Mouse (Mus musculus) frontal cortex, adult 2 months (tissue): ENCODE measurements around the gene Gm20388. TPM values are rescaled to one million over a fixed set of nuclear protein-coding genes. Genes with fewer than 3 reads are reported as not detected.
A peak's percentile ranks its signal among the peaks of the same experiment; 100 is the strongest.

Experiments used
- DNase-seq, 2 experiments: peaks; one replicate each; pipeline ENCODE4 v3.0.0; 2022; ENCODE audit warnings: low spot score in 1 of 2; ENCODE audit errors: extremely low spot score in 1 of 2
- polyA plus RNA-seq: library from polyadenylated mRNA; depleted of rRNA; stranded (reverse); fragments of >200 nt; gene quantifications from 2 replicates; pipeline ENCODE4 v1.2.3, GENCODE M21; 2012

The Gm20388 gene
- polyA plus RNA-seq, 1 experiment: 22.2 TPM

- DNase-seq: no peak
Observed at GRCm38 (mm10) chr8:123298301-123298700, 3387.7 kb downstream of the Gm20388 start.

DNA sequence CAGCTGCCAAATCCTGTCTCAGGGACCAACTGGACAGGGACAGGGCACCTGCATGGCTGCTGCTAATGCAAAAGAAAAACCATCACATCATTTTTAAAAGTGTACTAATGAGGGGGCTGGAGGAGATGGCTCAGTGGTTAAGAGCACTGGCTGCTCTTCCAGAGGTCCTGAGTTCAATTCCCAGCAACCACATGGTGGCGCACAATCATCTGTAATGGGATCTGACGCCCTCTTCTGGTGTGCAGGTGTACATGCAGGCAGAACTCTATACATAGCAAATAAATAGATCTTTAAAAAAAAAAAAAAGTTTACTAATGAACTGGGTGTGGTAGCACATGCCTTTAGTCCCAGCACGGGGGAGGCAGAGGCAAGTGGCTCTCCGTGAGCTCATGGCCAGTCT, 3398.1 kb downstream of the Gm20388 start:
- DNase-seq: no peak

DNA sequence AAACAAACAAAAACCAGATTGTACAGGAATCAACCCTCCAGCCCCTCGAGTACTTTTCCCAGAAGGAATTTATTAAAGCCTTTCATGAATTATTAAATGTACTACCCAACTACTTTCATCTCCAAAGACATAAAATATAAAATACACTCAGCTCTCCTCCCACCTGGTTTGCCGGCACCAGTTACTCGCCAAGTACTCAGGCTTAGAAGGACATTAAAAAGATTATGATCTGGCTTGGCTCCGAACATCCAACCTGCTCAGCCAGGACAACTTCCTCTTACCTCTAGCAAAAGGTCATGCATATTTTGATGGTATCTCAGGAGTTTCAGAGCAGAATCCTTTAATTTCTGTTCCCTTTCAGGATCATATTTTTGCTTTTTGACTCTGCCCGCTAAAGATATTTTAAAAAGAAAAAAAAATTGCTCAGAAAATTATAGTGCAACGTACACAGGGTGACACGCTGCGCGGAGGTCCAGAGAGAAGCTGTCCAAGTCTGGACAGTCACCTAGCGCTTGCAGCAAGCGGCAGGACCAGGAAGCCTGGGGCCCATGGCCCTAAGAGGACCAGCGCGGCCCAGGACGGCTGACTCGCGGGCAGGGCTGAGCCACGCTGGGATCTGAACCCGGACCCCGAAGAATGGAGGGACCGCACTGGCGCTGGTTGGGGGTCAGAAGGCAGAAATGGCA, 3407.3 kb downstream of the Gm20388 start:
- DNase-seq: no peak

DNA sequence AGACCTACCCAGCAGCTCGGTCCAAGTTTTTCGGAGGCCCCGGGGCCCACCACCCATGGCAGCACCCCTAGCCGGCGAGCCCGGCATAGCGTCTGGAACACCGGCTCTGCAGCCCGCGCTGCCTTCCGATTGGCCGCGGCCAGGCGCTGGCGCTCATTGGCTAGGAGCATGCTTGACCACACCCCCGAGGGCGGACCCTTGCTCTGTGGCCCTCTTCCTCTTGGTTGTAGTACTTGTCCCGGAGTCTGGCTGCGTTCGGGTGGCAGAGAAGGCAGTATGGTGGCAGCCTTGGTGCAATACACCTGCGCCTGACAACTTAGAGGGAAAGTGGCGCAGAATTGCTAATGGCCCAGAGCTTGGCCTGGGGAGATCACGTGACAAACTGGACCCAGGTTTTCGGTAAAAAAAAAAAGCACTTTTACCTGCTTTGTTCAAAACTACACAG, 3407.8 kb downstream of the Gm20388 start, which contains the start of gene Fanca:
Gene Fanca (minus strand): TSS at position 110 of the 445 bp plus-strand sequence.
- DNase-seq: peak; percentile 79 to 92

DNA sequence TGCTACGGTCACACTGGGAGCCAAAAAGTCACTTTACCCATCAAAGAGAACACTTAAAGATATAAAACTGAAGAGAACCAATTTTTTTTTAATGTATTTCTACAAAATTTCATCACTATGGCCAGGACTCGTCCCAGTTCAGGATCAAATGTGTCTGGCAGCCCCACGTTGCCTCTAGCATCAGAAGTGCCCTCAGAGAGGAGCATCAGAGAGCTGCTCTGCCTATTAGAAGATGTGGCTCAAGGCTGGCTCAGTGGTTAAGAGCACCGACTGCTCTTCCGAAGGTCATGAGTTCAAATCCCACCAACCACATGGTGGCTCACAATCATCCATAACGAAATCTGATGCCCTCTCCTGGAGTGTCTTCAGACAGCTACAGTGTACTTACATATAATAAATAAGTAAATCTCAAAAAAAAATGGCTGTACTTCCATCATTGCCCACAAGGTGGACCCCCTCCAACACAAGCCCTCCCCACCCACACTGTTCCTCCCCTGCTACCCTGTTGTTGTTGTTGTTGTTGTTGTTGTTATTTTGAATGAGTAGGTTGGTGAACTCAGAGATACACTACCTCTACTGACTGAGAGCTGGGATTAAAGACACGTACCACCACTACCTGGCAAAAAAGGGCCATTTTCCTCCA, 3409.0 kb downstream of the Gm20388 start:
- peak in 1 of 2 experiments; percentile 68 for DNase-seq

- DNase-seq: no peak
Observed at GRCm38 (mm10) chr8:123328552-123328951, 3417.9 kb downstream of the Gm20388 start.

GRCm38 (mm10) chr8:123329350-123329749, 3418.7 kb downstream of the Gm20388 start:
- no peak for DNase-seq

GRCm38 (mm10) chr8:123329961-123330360, 3419.3 kb downstream of the Gm20388 start:
- DNase-seq: no peak

GRCm38 (mm10) chr8:123330701-123331100, 3420.1 kb downstream of the Gm20388 start:
- DNase-seq: no peak

GRCm38 (mm10) chr8:123331301-123331700, 3420.7 kb downstream of the Gm20388 start:
- peak in 1 of 2 experiments; percentile 65 for DNase-seq

- DNase-seq: no peak
Observed at GRCm38 (mm10) chr8:123331810-123332209, 3421.2 kb downstream of the Gm20388 start.

DNA sequence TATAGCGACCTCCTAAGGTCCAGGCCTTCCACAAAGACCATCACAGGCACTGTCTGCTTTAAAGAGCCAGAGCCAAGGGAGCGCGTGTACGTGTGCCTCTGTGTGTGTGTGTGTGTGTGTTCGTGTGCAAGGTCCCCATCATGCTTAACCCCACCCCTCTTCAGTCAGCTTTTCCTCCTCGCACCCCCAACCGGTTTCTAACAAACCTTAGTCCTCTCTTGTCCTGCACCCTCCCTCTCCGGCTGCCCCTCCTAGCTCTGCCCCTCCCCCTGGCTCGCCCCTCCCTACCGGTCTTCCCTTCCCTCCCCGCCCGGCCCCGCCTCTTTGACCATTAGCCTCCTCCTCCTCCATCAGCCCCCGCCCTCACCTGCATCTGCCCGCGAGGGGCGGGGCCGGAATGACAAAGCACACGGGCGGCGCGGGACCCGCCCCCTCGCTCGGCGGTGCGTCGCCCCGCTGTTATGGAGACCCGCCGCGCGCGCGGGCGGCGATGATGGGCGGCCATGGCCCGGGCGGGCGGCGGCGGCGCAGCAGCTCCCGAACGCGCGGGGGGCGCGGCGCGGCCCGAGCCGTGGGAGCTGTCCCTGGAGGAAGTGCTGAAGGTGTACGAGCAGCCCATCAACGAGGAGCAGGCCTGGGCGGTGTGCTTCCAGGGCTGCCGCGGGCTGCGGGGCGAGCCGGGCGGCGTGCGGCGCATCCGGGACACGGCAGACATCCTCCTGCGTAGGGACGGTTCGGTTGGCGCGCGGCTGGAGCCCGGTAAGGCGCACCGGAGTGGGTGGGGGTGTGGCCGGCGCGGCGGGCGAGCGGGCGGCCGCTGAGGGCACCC, 3421.8 kb downstream of the Gm20388 start, which contains the start of gene Spire2:
Gene Spire2 (plus strand): TSS at position 452 of the 829 bp plus-strand sequence.
- peak in 1 of 2 experiments; percentile 55 for DNase-seq

- DNase-seq: no peak
Observed at GRCm38 (mm10) chr8:123333091-123333587, 3422.5 kb downstream of the Gm20388 start.

DNA sequence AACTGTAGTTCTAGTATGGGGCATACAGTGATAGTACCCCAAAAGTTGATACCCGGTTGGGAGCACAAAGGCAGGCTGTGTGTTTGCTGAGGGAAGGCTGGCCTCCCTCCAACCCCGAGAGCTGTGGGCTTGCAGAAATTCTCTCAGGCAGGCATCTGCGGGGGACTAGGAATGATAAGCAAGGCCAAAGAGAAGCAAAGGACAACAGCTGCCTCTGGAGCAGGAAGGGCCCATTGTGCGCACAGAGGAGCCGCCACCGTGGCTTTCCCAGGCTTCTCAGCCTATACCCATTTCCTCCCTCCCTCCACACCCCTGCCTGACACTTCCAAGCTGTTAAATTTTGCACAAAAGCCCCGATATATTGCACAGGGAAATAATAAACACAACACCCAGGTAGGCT, 3423.2 kb downstream of the Gm20388 start:
- peak in 1 of 2 experiments; percentile 45 for DNase-seq

GRCm38 (mm10) chr8:123334467-123334866, 3423.8 kb downstream of the Gm20388 start:
- DNase-seq: no peak

DNA sequence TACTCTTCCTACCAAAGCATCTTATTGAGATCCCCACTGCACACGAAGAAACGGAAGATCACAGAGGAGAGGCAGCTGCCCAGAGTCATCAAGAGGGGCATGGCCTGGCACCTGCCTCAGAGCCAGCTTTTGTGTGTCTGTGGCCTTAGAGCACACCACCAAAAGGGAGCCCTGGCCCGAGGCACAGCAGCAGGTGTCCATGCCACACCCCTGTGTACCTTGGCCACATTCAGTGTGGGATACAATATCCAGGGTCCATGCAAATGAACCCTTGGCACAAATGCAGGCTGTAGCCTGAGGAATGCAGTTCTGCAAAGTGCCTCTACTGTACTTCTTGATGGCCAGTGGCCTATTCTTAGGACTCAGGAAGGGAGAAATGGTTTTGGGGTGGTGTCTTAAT, 3426.8 kb downstream of the Gm20388 start:
- no peak for DNase-seq

GRCm38 (mm10) chr8:123340071-123340470, 3429.4 kb downstream of the Gm20388 start:
- no peak for DNase-seq

DNA sequence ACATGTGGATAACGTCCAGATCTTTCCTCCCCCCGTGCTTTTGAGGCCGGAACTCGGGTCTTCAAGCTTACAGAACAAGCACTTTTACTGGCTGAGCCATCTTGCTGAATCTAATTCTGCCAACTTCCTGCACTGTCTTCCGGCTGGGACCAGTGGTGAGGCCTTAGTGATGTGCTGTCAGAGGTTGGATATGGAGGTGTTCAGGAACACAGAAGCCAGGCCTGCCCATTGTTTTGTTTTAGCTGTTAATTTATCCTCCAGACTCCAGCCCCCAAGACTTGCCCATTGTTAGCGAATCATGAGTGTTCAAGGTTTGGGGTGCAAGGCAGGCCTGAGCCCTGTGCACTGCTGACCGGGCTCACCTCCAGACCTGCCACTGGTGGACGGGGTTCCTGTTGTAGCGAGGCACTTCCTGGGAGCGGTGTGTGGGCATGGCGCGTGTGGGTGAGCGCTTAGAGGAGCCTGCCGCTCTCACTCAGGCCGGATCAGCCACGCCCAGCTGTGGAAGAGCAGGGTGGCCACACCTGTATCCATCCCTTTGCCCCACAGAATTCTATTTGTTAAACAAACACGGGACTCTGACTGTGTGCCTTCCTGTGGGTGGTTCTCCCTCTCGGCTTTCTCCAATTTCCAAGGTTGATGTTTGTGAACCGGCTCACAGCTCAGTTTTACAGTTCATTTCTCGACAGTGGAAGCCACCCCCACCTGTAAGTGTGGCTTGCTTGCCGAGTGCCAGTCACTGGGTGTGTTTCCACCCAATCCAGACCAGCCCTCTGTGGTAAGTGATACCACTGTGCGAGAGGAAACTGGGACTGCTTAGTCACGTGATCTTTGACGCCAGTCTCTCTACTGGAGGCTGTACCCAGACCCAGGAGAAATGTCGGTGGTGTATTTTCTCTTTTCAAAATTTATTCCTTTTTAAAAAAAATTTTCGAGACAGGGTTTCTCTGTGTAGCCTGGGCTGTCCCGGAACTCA, 3430.7 kb downstream of the Gm20388 start:
- no peak for DNase-seq

DNA sequence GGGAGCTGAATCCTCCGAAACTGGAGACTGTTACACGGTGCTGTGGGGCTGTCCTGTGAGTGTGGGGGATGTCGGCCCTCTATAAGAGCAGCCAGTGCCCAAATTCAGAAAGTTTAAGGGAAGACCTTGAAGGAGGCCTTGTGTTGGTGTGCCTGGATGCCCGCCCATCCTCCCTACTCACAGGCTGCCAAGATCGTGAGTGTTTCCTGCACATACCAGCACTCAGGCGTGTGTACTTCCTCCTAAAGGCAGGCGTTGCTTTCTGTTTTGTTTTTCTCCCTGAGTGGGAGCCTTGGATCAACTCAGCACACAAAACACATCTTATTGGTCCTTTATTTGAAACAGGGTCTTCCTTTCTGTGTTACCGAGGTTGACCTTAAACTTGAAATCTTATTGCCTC, 3431.6 kb downstream of the Gm20388 start:
- DNase-seq: peak in 1 of 2 experiments; percentile 28

DNA sequence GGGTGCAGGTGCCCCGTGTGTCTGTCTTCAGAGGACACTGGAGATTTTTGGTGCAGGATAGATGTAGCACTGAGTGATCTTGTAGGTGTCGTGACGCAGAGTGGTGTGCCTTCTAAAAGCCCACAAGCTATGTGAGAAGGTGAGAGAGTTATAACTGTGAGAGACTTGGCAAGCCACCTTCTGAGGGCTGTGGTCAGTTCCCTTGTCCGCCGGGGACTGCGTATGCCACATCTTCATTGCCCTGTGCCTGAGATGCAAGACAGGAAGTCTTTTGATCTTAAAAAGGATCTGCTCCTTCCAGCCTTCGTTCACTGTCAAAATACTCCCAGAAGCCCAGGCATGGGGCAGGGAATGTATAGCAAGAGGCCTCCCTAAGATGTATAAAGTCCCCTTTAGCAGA, 3432.3 kb downstream of the Gm20388 start:
- no peak for DNase-seq
